Mouse (Mus musculus) left cerebral cortex, adult 8-10 months (tissue): ENCODE measurements around the gene Notch4. TPM values are rescaled to one million over a fixed set of nuclear protein-coding genes. Genes with fewer than 3 reads are reported as not detected.

ENCODE experiments used
- DNase-seq, 2 experiments: peaks; one replicate each; pipeline ENCODE4 v3.0.0; 2022; ENCODE audit warnings: low spot score in 2 of 2
- total RNA-seq, 4 experiments: library from RNA; stranded (reverse); gene quantifications; 2 replicates each; pipeline ENCODE4 v1.2.4; 2022

The Notch4 gene
- total RNA-seq, 4 experiments from 2014 or later: 9.4 to 13.0 (median 9.6) TPM

GRCm38 (mm10) chr17:34624981-34625380 is 60.9 kb downstream of the Notch4 start:
- no peak for DNase-seq

DNA sequence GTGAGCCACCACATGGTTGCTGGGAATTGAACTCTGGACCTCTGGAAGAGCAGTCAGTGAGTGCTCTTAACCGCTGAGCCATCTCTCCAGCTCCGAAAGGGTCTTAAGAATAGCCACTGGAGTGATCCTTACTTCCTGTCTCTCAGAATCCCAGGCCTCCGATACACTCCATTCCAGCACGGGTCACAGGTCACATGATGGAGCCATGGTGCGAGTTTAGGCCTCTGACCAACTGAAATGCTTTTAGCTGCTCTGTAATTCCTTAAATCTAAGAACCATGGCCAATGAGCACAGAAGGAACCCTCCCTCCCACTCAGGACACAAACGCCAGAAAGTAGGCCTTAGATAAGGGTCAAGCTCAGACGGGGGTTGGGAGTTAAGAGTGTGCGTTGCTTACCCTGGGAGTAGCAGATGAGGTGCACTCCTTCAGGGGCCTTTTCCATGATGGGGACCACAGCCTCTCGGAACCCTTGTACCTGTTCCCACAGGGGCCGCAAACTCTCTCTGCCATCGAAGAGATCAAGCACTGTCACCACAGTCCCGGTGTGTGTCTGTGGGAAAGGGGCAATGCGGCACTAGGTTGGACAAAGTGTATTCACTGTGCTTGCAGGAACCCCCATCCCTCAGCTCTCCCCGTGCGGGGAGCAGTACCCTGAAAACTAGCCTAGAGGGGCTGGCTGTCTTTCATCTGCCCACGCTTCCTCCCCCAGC is 62.1 kb downstream of the Notch4 start:
- no peak for DNase-seq

GRCm38 (mm10) chr17:34626773-34627092 is 62.7 kb downstream of the Notch4 start:
- DNase-seq: no peak

DNA sequence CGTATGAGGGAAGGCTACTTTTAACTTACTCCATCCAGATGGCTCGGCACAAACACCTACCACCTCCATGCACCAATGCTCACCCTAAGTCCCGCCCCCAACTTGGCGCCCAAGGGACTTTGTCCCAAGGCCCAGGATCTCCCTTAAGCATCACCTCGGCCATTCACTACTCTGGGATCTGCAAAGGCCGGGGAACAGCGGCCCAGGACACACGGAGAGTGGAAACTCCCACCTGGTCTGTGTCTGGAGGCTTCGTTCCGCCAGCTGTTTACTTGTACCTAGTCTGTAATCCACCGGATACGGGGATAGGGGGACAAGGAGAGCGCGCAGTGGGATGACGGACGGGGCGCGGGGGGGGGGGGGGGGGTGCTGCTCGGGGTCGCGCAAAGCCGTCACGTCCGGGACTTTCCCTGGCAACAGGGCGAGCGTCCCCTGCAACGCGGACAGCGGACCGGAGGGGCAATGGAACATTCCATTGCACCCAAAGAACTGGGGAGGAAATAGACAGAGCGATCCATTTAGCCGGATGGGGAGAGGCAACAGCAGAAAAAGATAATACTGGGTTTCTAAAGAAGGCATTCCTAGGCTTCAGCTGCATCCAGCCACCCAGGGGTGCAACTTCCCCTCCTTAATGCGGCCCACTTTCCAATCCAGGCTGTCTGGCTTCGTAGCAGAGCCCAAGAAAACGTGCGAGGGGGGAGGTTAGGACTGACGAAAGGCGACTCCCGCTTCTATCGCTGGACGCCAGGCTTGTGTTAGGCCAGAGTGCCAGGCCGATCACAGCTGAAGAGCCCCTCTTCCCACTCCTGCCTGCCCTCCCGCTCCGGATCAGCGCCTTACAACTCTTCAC is 63.2 kb downstream of the Notch4 start:
- DNase-seq: peak in 1 of 2 experiments; percentile 87

GRCm38 (mm10) chr17:34627943-34628643 is 64.0 kb downstream of the Notch4 start, which contains the start of gene Ppt2:
TSS of gene Ppt2 (minus strand) at chr17:34628510.
- no peak for DNase-seq

DNA sequence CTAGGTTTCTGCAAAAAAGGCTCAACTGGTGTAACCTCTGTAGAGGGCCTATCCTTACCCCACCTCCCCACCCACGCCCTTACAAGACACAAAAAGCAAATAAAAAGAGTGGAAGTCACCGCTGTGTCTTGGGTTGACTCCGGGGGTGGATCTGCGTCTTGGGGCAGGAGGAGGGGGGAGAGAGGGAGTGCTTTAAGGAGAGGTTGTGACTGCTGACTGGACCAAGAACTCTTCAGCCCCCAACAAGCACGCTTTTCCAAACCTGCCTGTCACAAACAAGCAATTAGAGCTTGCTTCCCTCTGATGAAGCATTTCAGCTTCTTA is 64.5 kb downstream of the Notch4 start:
- DNase-seq: no peak

DNA sequence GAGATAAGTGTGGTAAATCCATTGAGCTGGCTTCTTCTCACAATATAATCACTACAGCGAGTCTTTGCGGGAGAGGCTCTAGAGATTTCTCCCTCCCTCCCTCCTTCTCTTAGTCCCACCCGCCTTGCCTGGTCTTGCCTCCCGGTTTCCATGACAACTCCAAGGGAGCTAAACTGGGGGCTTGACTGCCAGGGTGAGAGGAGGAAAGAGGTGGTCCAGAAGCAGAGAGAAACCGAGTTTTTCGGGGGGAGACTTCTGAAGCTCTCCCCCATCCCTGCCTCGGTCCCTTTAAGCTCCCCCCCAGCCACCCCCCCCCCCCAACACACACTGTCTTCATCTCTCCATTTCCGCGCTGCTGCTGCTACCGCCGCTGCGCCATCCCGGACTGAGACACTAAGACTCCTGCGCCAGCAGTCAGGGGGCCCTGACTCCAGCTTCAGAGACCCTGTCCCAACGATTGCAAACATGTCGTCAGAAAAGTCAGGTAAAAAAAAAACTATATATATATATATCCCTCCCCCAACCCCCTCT is 65.2 kb downstream of the Notch4 start, which contains the start of gene Prrt1:
Gene Prrt1 (plus strand): TSS at position 313 of the 531 bp plus-strand sequence.
- DNase-seq: peak in 1 of 2 experiments; percentile 74

DNA sequence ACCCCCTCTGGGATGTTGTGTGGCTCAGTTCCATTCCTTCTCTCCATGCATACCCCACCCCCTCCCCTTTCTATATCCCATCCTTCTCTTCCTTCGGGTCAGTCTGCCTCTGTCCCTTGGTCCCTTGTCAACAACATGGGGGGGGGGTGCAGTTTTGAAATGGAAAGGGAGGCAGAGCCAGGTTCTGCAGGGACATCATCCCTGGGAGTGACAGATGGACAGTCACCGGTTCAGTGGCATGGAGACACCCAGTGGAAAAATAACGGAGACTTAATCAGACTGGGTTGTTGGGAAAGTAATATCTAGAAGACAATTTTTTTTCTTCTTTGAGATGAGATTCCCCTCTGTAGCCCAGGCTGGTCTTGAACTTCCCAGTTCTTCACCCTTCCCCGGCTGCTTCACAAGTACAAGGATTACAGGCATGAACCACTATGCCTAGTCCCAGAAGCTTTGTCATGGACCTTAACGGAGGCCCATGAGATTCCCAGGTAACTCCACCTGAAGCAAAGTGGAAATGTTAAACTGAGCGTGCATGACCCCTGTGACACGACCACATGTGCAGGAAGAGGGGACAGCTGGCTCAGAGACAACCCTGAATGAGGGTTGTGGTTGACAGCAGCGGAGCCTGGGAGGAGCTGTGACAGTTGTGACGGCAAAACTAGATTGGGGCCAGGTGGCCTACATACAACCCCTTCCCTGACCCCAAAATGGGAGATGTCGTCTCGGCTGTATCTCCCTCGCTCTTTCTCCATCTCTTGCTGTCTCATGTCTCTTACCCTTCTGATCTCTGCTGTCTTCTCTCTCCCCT is 65.9 kb downstream of the Notch4 start:
- DNase-seq: no peak

- no peak for DNase-seq
Observed at GRCm38 (mm10) chr17:34630761-34631301, 66.8 kb downstream of the Notch4 start.

GRCm38 (mm10) chr17:34631647-34632046 is 67.6 kb downstream of the Notch4 start:
- no peak for DNase-seq

GRCm38 (mm10) chr17:34632261-34632691 is 68.2 kb downstream of the Notch4 start:
- peak; percentile 80 to 88 for DNase-seq

DNA sequence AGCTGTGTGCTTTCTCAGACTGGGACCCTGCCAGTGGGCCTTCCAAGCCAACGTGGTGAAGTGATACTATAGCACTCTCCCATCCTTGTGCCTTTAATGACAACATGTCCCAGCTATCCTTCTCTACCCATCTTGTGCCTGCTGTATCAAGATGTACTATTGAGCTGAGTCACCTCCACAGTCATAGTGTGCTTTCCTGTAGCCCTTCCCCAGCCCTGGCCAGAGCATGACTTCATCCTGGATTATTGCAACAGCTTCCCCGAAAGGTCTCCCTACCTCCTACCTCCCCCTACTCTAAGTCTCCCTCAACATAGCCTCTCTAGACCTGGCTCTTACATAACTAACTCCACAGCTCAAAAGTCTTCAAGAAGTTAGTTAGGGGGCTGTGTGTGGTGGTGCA is 71.6 kb downstream of the Notch4 start:
- DNase-seq: no peak

DNA sequence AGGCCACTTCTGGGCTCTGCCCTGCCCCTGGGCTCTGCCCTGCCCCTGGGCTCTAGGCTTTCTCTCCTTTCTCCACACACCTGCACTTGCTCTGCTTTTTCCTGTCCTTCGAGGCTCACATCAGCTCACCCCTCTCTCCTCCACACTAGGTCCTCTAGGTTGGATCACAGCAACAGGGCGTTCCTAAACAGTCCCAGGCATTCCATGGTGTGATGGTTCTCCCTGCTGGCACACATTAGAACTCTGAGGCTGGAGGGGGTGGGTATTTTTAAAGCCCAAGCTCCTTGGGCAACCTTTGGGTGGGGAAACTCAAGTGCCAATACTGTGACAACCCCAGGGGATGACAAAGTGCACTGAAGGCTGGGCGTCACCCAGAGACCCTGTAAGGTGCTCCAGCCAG is 73.4 kb downstream of the Notch4 start:
- no peak for DNase-seq

Other genes starting within 250 kb of the Notch4 start
- gene H2-Eb2, start 238.6 kb upstream of the Notch4 start, total RNA-seq: not detected
- under 1 TPM; 0.49 to 0.82 (median 0.63) TPM for gene Btnl2, start 209.4 kb upstream of the Notch4 start, total RNA-seq
- gene Btnl1, start 187.1 kb upstream of the Notch4 start, total RNA-seq: not detected
- 1 to 10 TPM; 3.3 to 5.1 (median 4.3) TPM for gene BC051142, start 165.4 kb upstream of the Notch4 start, total RNA-seq
- gene Btnl4, start 87.0 kb upstream of the Notch4 start, total RNA-seq: not detected
- gene Btnl6, start 46.9 kb upstream of the Notch4 start, total RNA-seq: not detected
- gene Gpsm3, start 25.5 kb downstream of the Notch4 start, total RNA-seq: 1 to 10 TPM; 2.1 to 4.2 (median 3.4) TPM
- 10 to 100 TPM; 59.5 to 66.5 (median 62.6) TPM for gene Pbx2, start 27.0 kb downstream of the Notch4 start, total RNA-seq
- under 1 TPM; 0.39 to 0.83 (median 0.54) TPM for gene Ager, start 33.6 kb downstream of the Notch4 start, total RNA-seq
- 10 to 100 TPM; 73.3 to 77.6 (median 76.0) TPM for gene Rnf5, start 39.4 kb downstream of the Notch4 start, total RNA-seq
- 100 to 1,000 TPM; 150 to 164 (median 155) TPM for gene Agpat1, start 40.0 kb downstream of the Notch4 start, total RNA-seq
- 1 to 10 TPM; 3.0 to 4.9 (median 3.4) TPM for gene Egfl8, start 51.7 kb downstream of the Notch4 start, total RNA-seq
- gene Ppt2, start 64.2 kb downstream of the Notch4 start, total RNA-seq: 10 to 100 TPM; 38.1 to 48.6 (median 45.4) TPM
- 100 to 1,000 TPM in 3 of 4 experiments, 10 to 100 TPM in 1; 90.1 to 149 (median 116) TPM for gene Prrt1, start 65.3 kb downstream of the Notch4 start, total RNA-seq
- gene Fkbpl, start 80.5 kb downstream of the Notch4 start, total RNA-seq: 10 to 100 TPM; 12.5 to 16.7 (median 14.8) TPM
- 10 to 100 TPM; 46.3 to 56.8 (median 53.7) TPM for gene Atf6b, start 82.9 kb downstream of the Notch4 start, total RNA-seq
- gene Tnxb, start 106.3 kb downstream of the Notch4 start, total RNA-seq: 1 to 10 TPM; 2.5 to 3.1 (median 2.8) TPM
- 100 to 1,000 TPM in 2 of 4 experiments, 10 to 100 TPM in 2; 27.2 to 188 (median 81.4) TPM for gene C4b, start 179.6 kb downstream of the Notch4 start, total RNA-seq
- gene Cyp21a1, start 240.3 kb downstream of the Notch4 start, total RNA-seq: 1 to 10 TPM in 2 of 4 experiments, not detected in 2; 3.1 to 3.7 TPM